Comparison of ENCODE assay signal across 12 mouse cellular contexts in genomic region chr5:64479315-64479714, GRCm38 (mm10).
DNase-seq lines count a peak whose midpoint lies in the region; ATAC-seq lines count a peak whose summit lies in the region.
"Had no signal": no experiment of that assay in that cellular context is flagged by ENCODE, and none has a peak within 500 bp of the region (broad histone marks: within the 10 kb centered on the region; RNA-seq: fewer than 3 reads in every experiment).

No protein-coding gene starts in this region.

- H3K4me1 ChIP-seq in forebrain, embryonic 15.5 days: peaks cover 22% of the 10 kb centered on the region
- H3K4me1 ChIP-seq in forebrain, embryonic 10.5 days: peaks cover 43% of the 10 kb centered on the region
- H3K4me1 ChIP-seq in embryonic facial prominence, embryonic 10.5 days: peaks cover 14% of the 10 kb centered on the region
- peaks cover 8% of the 10 kb centered on the region for H3K4me1 ChIP-seq in kidney, embryonic 15.5 days
- H3K4me1 ChIP-seq in heart, embryonic 12.5 days (replicated peaks): no peaks in the 10 kb centered on the region
- H3K4me1 ChIP-seq: hindbrain, embryonic 15.5 days had no signal

- no peaks in the 10 kb centered on the region for H3K27me3 ChIP-seq in forebrain, embryonic 15.5 days
- no peaks in the 10 kb centered on the region for H3K27me3 ChIP-seq in forebrain, embryonic 10.5 days (ENCODE audit: poor library complexity, severe bottlenecking)
- no peaks in the 10 kb centered on the region for H3K27me3 ChIP-seq in embryonic facial prominence, embryonic 10.5 days (replicated peaks; ENCODE audit: low read depth, poor library complexity, severe bottlenecking)
- no peaks in the 10 kb centered on the region for H3K27me3 ChIP-seq in kidney, embryonic 15.5 days
- no peaks in the 10 kb centered on the region for H3K27me3 ChIP-seq in heart, embryonic 12.5 days (replicated peaks)
- H3K27me3 ChIP-seq: hindbrain, embryonic 15.5 days had no signal

- 47% methylated on average over 8 of the region's 8 CpGs for WGBS in forebrain, embryonic 15.5 days
- 66% methylated on average over 8 of the region's 8 CpGs for whole genome bisulfite sequencing in forebrain, embryonic 10.5 days
- WGBS in embryonic facial prominence, embryonic 10.5 days: 49% methylated on average over 8 of the region's 8 CpGs
- 29% methylated on average over 8 of the region's 8 CpGs for WGBS in kidney, embryonic 15.5 days
- WGBS in heart, embryonic 12.5 days: 74% methylated on average over 8 of the region's 8 CpGs

- peak overlapping the region; percentile 8 for H3K4me2 ChIP-seq in forebrain, embryonic 15.5 days (replicated peaks)
- H3K4me2 ChIP-seq in kidney, embryonic 15.5 days: peak overlapping the region; percentile 10; the same call in 1 of the 2 replicates
- H3K4me2 ChIP-seq in heart, embryonic 12.5 days: no peak overlapping the region
- H3K4me2 ChIP-seq: heart, embryonic 11.5 days; hindbrain, embryonic 15.5 days had no signal

- H3K36me3 ChIP-seq in forebrain, embryonic 15.5 days: no peaks in the 10 kb centered on the region
- peaks cover 14% of the 10 kb centered on the region for H3K36me3 ChIP-seq in forebrain, embryonic 10.5 days (replicated peaks)
- H3K36me3 ChIP-seq in embryonic facial prominence, embryonic 10.5 days (replicated peaks): no peaks in the 10 kb centered on the region
- no peaks in the 10 kb centered on the region for H3K36me3 ChIP-seq in kidney, embryonic 15.5 days
- H3K36me3 ChIP-seq in heart, embryonic 12.5 days: no peaks in the 10 kb centered on the region
- H3K36me3 ChIP-seq: hindbrain, embryonic 15.5 days had no signal

- no peaks in the 10 kb centered on the region for H3K9me3 ChIP-seq in forebrain, embryonic 15.5 days
- H3K9me3 ChIP-seq in forebrain, embryonic 10.5 days: peaks cover 8% of the 10 kb centered on the region; the same call in 1 of the 2 replicates
- no peaks in the 10 kb centered on the region for H3K9me3 ChIP-seq in embryonic facial prominence, embryonic 10.5 days
- no peaks in the 10 kb centered on the region for H3K9me3 ChIP-seq in kidney, embryonic 15.5 days (replicated peaks)
- H3K9me3 ChIP-seq in heart, embryonic 12.5 days (replicated peaks): no peaks in the 10 kb centered on the region
- H3K9me3 ChIP-seq: hindbrain, embryonic 15.5 days had no signal

- DNase-seq in forebrain, embryonic 10.5 days (ENCODE audit: extremely low spot score, low spot score): no peak
- peak; percentile 92 for DNase-seq in 3T3-L1 (ENCODE audit: low read depth, low spot score)
- peak; percentile 33 for DNase-seq in embryonic facial prominence, embryonic 10.5 days (ENCODE audit: low spot score)
- DNase-seq in adrenal gland, postnatal 4 days (ENCODE audit: low spot score in 2 of 2): no peak
- DNase-seq: cerebellum, postnatal 36 days; lung, postnatal 14 days had no signal

- H3K4me3 ChIP-seq in forebrain, embryonic 15.5 days: no peak overlapping the region
- no peak overlapping the region for H3K4me3 ChIP-seq in forebrain, embryonic 10.5 days
- no peak overlapping the region for H3K4me3 ChIP-seq in embryonic facial prominence, embryonic 10.5 days
- no peak overlapping the region for H3K4me3 ChIP-seq in kidney, embryonic 15.5 days (replicated peaks)
- no peak overlapping the region for H3K4me3 ChIP-seq in heart, embryonic 12.5 days
- H3K4me3 ChIP-seq: hindbrain, embryonic 15.5 days had no signal

- peak overlapping the region; percentile 49 for H3K27ac ChIP-seq in forebrain, embryonic 15.5 days (replicated peaks)
- no peak overlapping the region for H3K27ac ChIP-seq in forebrain, embryonic 10.5 days
- H3K27ac ChIP-seq in embryonic facial prominence, embryonic 10.5 days (replicated peaks): no peak overlapping the region
- peak overlapping the region; percentile 63; the same call in 1 of the 2 replicates for H3K27ac ChIP-seq in kidney, embryonic 15.5 days
- H3K27ac ChIP-seq in heart, embryonic 12.5 days (ENCODE audit: poor library complexity, severe bottlenecking): no peak overlapping the region
- H3K27ac ChIP-seq: hindbrain, embryonic 15.5 days had no signal

- ATAC-seq in forebrain, embryonic 15.5 days (replicated peaks): peak; percentile 41; the same call in 1 of the 2 replicates
- ATAC-seq in kidney, embryonic 15.5 days (replicated peaks; ENCODE audit: low FRiP score): peak; percentile 87
- no peak for ATAC-seq in megakaryocyte, adult 5-6 weeks (ENCODE audit: poor library complexity, severe bottlenecking)
- ATAC-seq in heart, embryonic 12.5 days (ENCODE audit: insufficient number of reproducible peaks, low FRiP score): no peak

- no peak overlapping the region for H3K9ac ChIP-seq in forebrain, embryonic 15.5 days (replicated peaks)
- H3K9ac ChIP-seq in kidney, embryonic 15.5 days: no peak overlapping the region
- no peak overlapping the region for H3K9ac ChIP-seq in heart, embryonic 12.5 days
- H3K9ac ChIP-seq: hindbrain, embryonic 15.5 days had no signal

Comparison
In these comparisons a context has a peak if more than half of its experiments do, and no peak if none do; other contexts are left out.
1. H3K27ac ChIP-seq: peak in forebrain, embryonic 15.5 days (single experiment) and kidney, embryonic 15.5 days (single experiment); none in forebrain, embryonic 10.5 days (single experiment), embryonic facial prominence, embryonic 10.5 days (single experiment) and heart, embryonic 12.5 days (single experiment).
2. ATAC-seq: peak in forebrain, embryonic 15.5 days (single experiment) and kidney, embryonic 15.5 days (single experiment); none in megakaryocyte, adult 5-6 weeks (single experiment) and heart, embryonic 12.5 days (single experiment).
3. DNase-seq: peak in 3T3-L1 (single experiment) and embryonic facial prominence, embryonic 10.5 days (single experiment); none in forebrain, embryonic 10.5 days (single experiment) and adrenal gland, postnatal 4 days (0 of 2).